Mouse (Mus musculus) myocyte (in vitro differentiated cells): Measurements from ENCODE around the gene Pkn1.

Experiments used
- CEBPB ChIP-seq: IDR thresholded peaks from 2 replicates; pipeline ENCODE4 v1.6.1; 2011; ENCODE audit warnings: mild to moderate bottlenecking, moderate library complexity; ENCODE audit not compliant: poor library complexity, insufficient read depth, severe bottlenecking
- E2F4 ChIP-seq: IDR thresholded peaks from one replicate; pipeline ENCODE4 v1.6.1; 2011; ENCODE audit warnings: mild to moderate bottlenecking, control low read depth, moderate library complexity; ENCODE audit not compliant: insufficient read depth
- MAX ChIP-seq: IDR thresholded peaks from one replicate; pipeline ENCODE4 v1.6.1; 2011; ENCODE audit warnings: low read depth, mild to moderate bottlenecking, control low read depth
- MYOD1 ChIP-seq, 3 experiments: IDR thresholded peaks; one replicate each; pipeline ENCODE4 v1.6.1; 2011; ENCODE audit warnings: control low read depth in 2 of 3, low read depth in 2 of 3, mild to moderate bottlenecking in 2 of 3, moderate library complexity in 1 of 3; ENCODE audit not compliant: insufficient read length in 2 of 3, control insufficient read depth in 1 of 3
- MYOG ChIP-seq, 3 experiments: IDR thresholded peaks; one replicate each; pipeline ENCODE4 v1.6.1; 2011; ENCODE audit warnings: control low read depth in 2 of 3, low read depth in 2 of 3, mild to moderate bottlenecking in 2 of 3; ENCODE audit not compliant: insufficient read length in 2 of 3, control insufficient read depth in 1 of 3, insufficient read depth in 1 of 3
- POLR2A ChIP-seq: IDR thresholded peaks from one replicate; pipeline ENCODE4 v1.6.1; 2011; ENCODE audit warnings: low read depth, mild to moderate bottlenecking, control low read depth, moderate library complexity; ENCODE audit not compliant: insufficient read length
- POLR2AphosphoS2 ChIP-seq: IDR thresholded peaks from one replicate; pipeline ENCODE4 v1.6.1; 2011; ENCODE audit warnings: low read depth, control low read depth; ENCODE audit not compliant: insufficient read length
- REST ChIP-seq: IDR thresholded peaks from one replicate; pipeline ENCODE4 v1.6.1; 2011; ENCODE audit warnings: mild to moderate bottlenecking, control low read depth, moderate library complexity; ENCODE audit not compliant: insufficient read depth, insufficient read length
- SRF ChIP-seq: IDR thresholded peaks from one replicate; pipeline ENCODE4 v1.6.1; 2011; ENCODE audit warnings: low read depth; ENCODE audit not compliant: control insufficient read depth, insufficient read length
- TCF12 ChIP-seq: IDR thresholded peaks from one replicate; pipeline ENCODE4 v1.6.1; 2011; ENCODE audit warnings: mild to moderate bottlenecking, control low read depth; ENCODE audit not compliant: poor library complexity, insufficient read depth, severe bottlenecking
- TCF3 ChIP-seq: IDR thresholded peaks from one replicate; pipeline ENCODE4 v1.6.1; 2011; ENCODE audit warnings: low read depth, control low read depth; ENCODE audit not compliant: insufficient read length
- USF1 ChIP-seq: IDR thresholded peaks from one replicate; pipeline ENCODE4 v1.6.1; 2011; ENCODE audit warnings: low read depth, mild to moderate bottlenecking, control low read depth, moderate library complexity

GRCm38 (mm10) chr8:83732919-83733318 lies 33.9 kb upstream of the Pkn1 start:
- no peak for TF ChIP-seq E2F4
- no peak for TF ChIP-seq POLR2A
- no peak for TF ChIP-seq MAX
- TF ChIP-seq MYOG (IDR thresholded peaks at IDR 0.05; ENCODE audit: control insufficient read depth in 1 of 3, insufficient read depth in 1 of 3, insufficient read length in 2 of 3, low read depth in 2 of 3): no peak
- no peak for TF ChIP-seq TCF12
- TF ChIP-seq TCF3: no peak
- no peak for TF ChIP-seq CEBPB
- TF ChIP-seq REST: no peak
- TF ChIP-seq POLR2AphosphoS2: no peak
- no peak for TF ChIP-seq MYOD1 (IDR thresholded peaks at IDR 0.05; ENCODE audit: control insufficient read depth in 1 of 3, insufficient read length in 2 of 3, low read depth in 2 of 3)
- no peak for TF ChIP-seq USF1
- TF ChIP-seq SRF: no peak
